Mouse (Mus musculus) adrenal gland, adult 2 months (tissue): ENCODE results near the gene Abcg5. TPM values are rescaled to one million over a fixed set of nuclear protein-coding genes. Genes with fewer than 3 reads are reported as not detected.

ENCODE experiments used
- DNase-seq: peaks from one replicate; pipeline ENCODE4 v3.0.0; 2021
- polyA plus RNA-seq: library from polyadenylated mRNA; depleted of rRNA; stranded (reverse); fragments of >200 nt; gene quantifications from 2 replicates; pipeline ENCODE4 v1.2.3, GENCODE M21; 2012
- total RNA-seq, 2 experiments: library from RNA; stranded (reverse); gene quantifications; 2 replicates each; pipeline ENCODE4 v1.2.3; 2021

Abcg5 gene
- total and polyA plus RNA-seq, 3 experiments: 0.11 TPM; not detected in 2

GRCm38 (mm10) chr17:84685286-84685685 is 2.5 kb upstream of the Abcg5 start:
- DNase-seq: no peak

GRCm38 (mm10) chr17:84684284-84684683 is 1.5 kb upstream of the Abcg5 start:
- DNase-seq: no peak

GRCm38 (mm10) chr17:84681670-84682069 is 1.1 kb downstream of the Abcg5 start:
- DNase-seq: no peak

- DNase-seq: no peak
Measured at GRCm38 (mm10) chr17:84677595-84677994, 5.2 kb downstream of the Abcg5 start.

- peak; percentile 19 for DNase-seq
Measured at GRCm38 (mm10) chr17:84675951-84676366, 6.9 kb downstream of the Abcg5 start, which contains the start of gene Abcg8. Gene Abcg8 (plus strand): TSS chr17:84676302.

GRCm38 (mm10) chr17:84675204-84675603 is 7.6 kb downstream of the Abcg5 start:
- no peak for DNase-seq

GRCm38 (mm10) chr17:84674048-84674447 is 8.8 kb downstream of the Abcg5 start:
- DNase-seq: no peak

GRCm38 (mm10) chr17:84672376-84673369 is 10.1 kb downstream of the Abcg5 start:
- DNase-seq: no peak

GRCm38 (mm10) chr17:84667848-84668247 is 15.0 kb downstream of the Abcg5 start:
- no peak for DNase-seq

- no peak for DNase-seq
Measured at GRCm38 (mm10) chr17:84665691-84666090, 17.1 kb downstream of the Abcg5 start.

GRCm38 (mm10) chr17:84665053-84665452 is 17.8 kb downstream of the Abcg5 start:
- no peak for DNase-seq

- DNase-seq: no peak
Measured at GRCm38 (mm10) chr17:84658951-84659350, 23.9 kb downstream of the Abcg5 start.

GRCm38 (mm10) chr17:84658195-84658594 is 24.6 kb downstream of the Abcg5 start:
- no peak for DNase-seq

GRCm38 (mm10) chr17:84657782-84658181 is 25.0 kb downstream of the Abcg5 start:
- no peak for DNase-seq

- DNase-seq: no peak
Measured at GRCm38 (mm10) chr17:84657422-84657732, 25.4 kb downstream of the Abcg5 start.

- no peak for DNase-seq
Measured at GRCm38 (mm10) chr17:84656653-84657421, 26.0 kb downstream of the Abcg5 start.

GRCm38 (mm10) chr17:84656205-84656604 is 26.6 kb downstream of the Abcg5 start:
- no peak for DNase-seq

- DNase-seq: no peak
Measured at GRCm38 (mm10) chr17:84653544-84653943, 29.3 kb downstream of the Abcg5 start.

- DNase-seq: no peak
Measured at GRCm38 (mm10) chr17:84650302-84651017, 32.4 kb downstream of the Abcg5 start.

GRCm38 (mm10) chr17:84647630-84648029 is 35.2 kb downstream of the Abcg5 start:
- DNase-seq: no peak

- DNase-seq: no peak
Measured at GRCm38 (mm10) chr17:84646477-84646876, 36.3 kb downstream of the Abcg5 start.

GRCm38 (mm10) chr17:84645894-84646293 is 36.9 kb downstream of the Abcg5 start:
- DNase-seq: no peak
